Mouse (Mus musculus) embryonic facial prominence, embryonic 13.5 days (tissue): ENCODE results near the gene Thap8. TPM values are rescaled to one million over a fixed set of nuclear protein-coding genes. Genes with fewer than 3 reads are reported as not detected.

Experiments used
- ATAC-seq: fragments of 200-750 bp; cut with Nextera tagmentation; 2 replicates; pipeline ENCODE4 v1.8.0; 2017; ENCODE audit warnings: low read depth; ENCODE audit not compliant: insufficient number of reproducible peaks, insufficient read depth, low FRiP score, low TSS enrichment
- H3K27ac ChIP-seq: fragments of 300-500 bp; sonication (generic); 2 replicates; pipeline ENCODE4 v1.5.1; 2015; ENCODE audit warnings: moderate library complexity, mild to moderate bottlenecking, inconsistent platforms
- H3K27me3 ChIP-seq: fragments of 300-500 bp; sonication (generic); 2 replicates; pipeline ENCODE4 v1.6.1; 2015; ENCODE audit warnings: mild to moderate bottlenecking, inconsistent platforms
- H3K36me3 ChIP-seq: fragments of 300-500 bp; sonication (generic); 2 replicates; pipeline ENCODE4 v1.6.1; 2015; ENCODE audit warnings: mild to moderate bottlenecking, inconsistent platforms
- H3K4me1 ChIP-seq: fragments of 300-500 bp; sonication (generic); 2 replicates; pipeline ENCODE4 v1.6.1; 2015; ENCODE audit warnings: inconsistent platforms
- H3K4me2 ChIP-seq: fragments of 300-500 bp; sonication (generic); 2 replicates; pipeline ENCODE4 v1.6.1; 2015; ENCODE audit warnings: moderate library complexity, mild to moderate bottlenecking, inconsistent platforms
- H3K4me3 ChIP-seq: fragments of 300-500 bp; sonication (generic); 2 replicates; pipeline ENCODE4 v1.5.1; 2015; ENCODE audit warnings: mild to moderate bottlenecking, inconsistent platforms
- H3K9ac ChIP-seq: fragments of 300-500 bp; sonication (generic); 2 replicates; pipeline ENCODE4 v1.6.1; 2015; ENCODE audit warnings: mild to moderate bottlenecking, inconsistent platforms
- H3K9me3 ChIP-seq: fragments of 300-500 bp; sonication (generic); 2 replicates; pipeline ENCODE4 v1.6.1; 2016; ENCODE audit warnings: inconsistent platforms
- WGBS: fragments of 180-500 bp; shearing (Covaris S2); methylation state at CpG from one replicate; pipeline ENCODE4 v1.1.7; 2015; ENCODE audit warnings: mixed read lengths; 5-methylcytosine and 5-hydroxymethylcytosine counted together
- polyA plus RNA-seq: library from polyadenylated mRNA; unstranded; fragments of >200 nt; fragmentation: Nextera tagmentation; extraction: Ambion mirVana; gene quantifications from 2 replicates; pipeline ENCODE4 v1.2.1, GENCODE M21; 2015

Gene Thap8
- polyA plus RNA-seq, 1 experiment from 2014 or later: 0.15 TPM

- Histone ChIP-seq H3K27me3 (no peaks in the 10 kb centered on the region), H3K9ac (peak overlapping the region; percentile 92), H3K9me3 (no peaks in the 10 kb centered on the region), H3K4me3 (peak overlapping the region; percentile 83), H3K4me2 (peak overlapping the region; percentile 79), H3K36me3 (peaks cover 8% of the 10 kb centered on the region; the same call in 1 of the 2 replicates), H3K27ac (peak overlapping the region; percentile 91), H3K4me1 (peaks cover 15% of the 10 kb centered on the region)
- WGBS: 0% methylated on average over 20 of the region's 20 CpGs
- ATAC-seq: peak; percentile 98
Measured at GRCm38 (mm10) chr7:30322285-30322667, 42.4 kb downstream of the Thap8 start.

DNA sequence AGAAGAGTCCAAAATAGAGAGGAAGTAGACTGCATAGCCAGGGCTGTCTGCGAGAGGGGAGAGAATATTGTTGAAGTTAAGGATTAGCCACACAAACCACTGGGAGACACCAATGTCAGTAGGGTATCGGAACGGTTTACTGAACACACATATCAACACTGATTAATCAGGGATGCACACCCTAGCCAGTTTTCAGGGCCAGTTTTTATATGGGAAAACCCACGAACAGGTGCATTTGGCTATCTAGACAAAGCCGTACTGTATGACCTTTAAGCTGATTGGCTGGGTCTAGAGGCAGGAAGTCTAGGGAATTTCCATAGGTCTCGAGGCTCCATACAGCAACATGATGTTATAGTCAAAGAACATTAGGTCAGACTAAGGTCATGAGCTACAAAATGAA lies 43.0 kb downstream of the Thap8 start:
- Histone ChIP-seq H3K9ac (peak overlapping the region; percentile 92), H3K4me1 (peaks cover 15% of the 10 kb centered on the region), H3K4me2 (peak overlapping the region; percentile 79), H3K4me3 (peak overlapping the region; percentile 83), H3K27me3 (no peaks in the 10 kb centered on the region), H3K27ac (peak overlapping the region; percentile 91), H3K36me3 (peaks cover 5% of the 10 kb centered on the region; the same call in 1 of the 2 replicates), H3K9me3 (no peaks in the 10 kb centered on the region)
- no peak for ATAC-seq
- WGBS: 34% methylated on average over 6 of the region's 6 CpGs

GRCm38 (mm10) chr7:30323795-30324194 lies 43.9 kb downstream of the Thap8 start, which contains the start of gene Sdhaf1:
Gene Sdhaf1, minus strand, starts transcription at chr7:30323895.
- peak within 1 kb of the TSS; percentile 92 for H3K9ac ChIP-seq
- H3K27ac ChIP-seq: peak within 1 kb of the TSS; percentile 91

DNA sequence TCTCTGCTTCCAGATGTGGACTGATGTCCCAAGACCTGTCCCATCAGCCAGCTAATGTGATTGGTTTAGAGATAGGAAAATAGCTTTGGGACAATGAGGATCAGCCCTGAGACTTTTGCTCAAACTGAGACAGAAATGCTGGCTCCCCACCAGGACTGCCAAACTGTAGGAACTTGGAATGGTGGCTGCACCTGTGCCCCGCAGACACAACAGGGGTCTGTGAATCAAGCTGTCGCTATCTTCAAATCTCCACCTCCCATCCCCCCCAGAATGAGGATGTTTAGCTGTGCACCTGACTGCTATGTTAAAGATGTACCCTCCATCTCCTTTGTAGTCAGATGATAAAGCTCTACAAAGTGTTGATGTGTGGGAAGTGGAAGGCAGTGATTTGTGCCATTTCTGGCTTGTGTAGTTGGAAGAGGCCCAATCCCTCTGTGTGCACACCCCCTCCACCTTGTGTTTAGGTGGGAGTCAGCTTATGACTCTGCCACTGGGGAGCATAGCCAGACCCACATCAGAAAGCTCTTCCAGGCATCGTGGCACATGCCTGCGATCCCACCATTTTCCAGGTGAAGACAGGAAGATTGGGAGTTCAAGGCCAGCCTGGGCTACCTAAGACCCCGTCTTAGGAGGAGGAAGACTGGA lies 44.5 kb downstream of the Thap8 start:
- Histone ChIP-seq H3K27ac (no peak overlapping the region), H3K4me3 (no peak overlapping the region), H3K9me3 (no peaks in the 10 kb centered on the region), H3K9ac (no peak overlapping the region), H3K36me3 (no peaks in the 10 kb centered on the region), H3K4me2 (no peak overlapping the region), H3K4me1 (peaks cover 15% of the 10 kb centered on the region), H3K27me3 (no peaks in the 10 kb centered on the region; the same call in 1 of the 2 replicates)
- no peak for ATAC-seq
- 85% methylated on average over 5 of the region's 5 CpGs for WGBS

More at GRCm38 (mm10) chr7:30323795-30324194, 43.9 kb downstream of the Thap8 start, which contains the start of gene Sdhaf1:
- no peak for ATAC-seq
- H3K36me3 ChIP-seq: no peaks in the 10 kb centered on the region
- no peaks in the 10 kb centered on the region; the same call in 1 of the 2 replicates for H3K27me3 ChIP-seq
- no peaks in the 10 kb centered on the region for H3K9me3 ChIP-seq
- peak within 1 kb of the TSS; percentile 83 for H3K4me3 ChIP-seq
- peak within 1 kb of the TSS; percentile 79 for H3K4me2 ChIP-seq
- peaks cover 15% of the 10 kb centered on the region for H3K4me1 ChIP-seq
- 69% methylated on average over 3 of the region's 3 CpGs for WGBS

- Histone ChIP-seq H3K4me1 (peaks cover 15% of the 10 kb centered on the region), H3K27me3 (no peaks in the 10 kb centered on the region; the same call in 1 of the 2 replicates), H3K27ac (no peak overlapping the region), H3K4me2 (no peak overlapping the region), H3K36me3 (no peaks in the 10 kb centered on the region), H3K4me3 (no peak overlapping the region), H3K9ac (no peak overlapping the region), H3K9me3 (no peaks in the 10 kb centered on the region)
- ATAC-seq: no peak
- WGBS: 44% methylated on average over 2 of the region's 2 CpGs
Measured at GRCm38 (mm10) chr7:30325364-30325763, 45.5 kb downstream of the Thap8 start.

DNA sequence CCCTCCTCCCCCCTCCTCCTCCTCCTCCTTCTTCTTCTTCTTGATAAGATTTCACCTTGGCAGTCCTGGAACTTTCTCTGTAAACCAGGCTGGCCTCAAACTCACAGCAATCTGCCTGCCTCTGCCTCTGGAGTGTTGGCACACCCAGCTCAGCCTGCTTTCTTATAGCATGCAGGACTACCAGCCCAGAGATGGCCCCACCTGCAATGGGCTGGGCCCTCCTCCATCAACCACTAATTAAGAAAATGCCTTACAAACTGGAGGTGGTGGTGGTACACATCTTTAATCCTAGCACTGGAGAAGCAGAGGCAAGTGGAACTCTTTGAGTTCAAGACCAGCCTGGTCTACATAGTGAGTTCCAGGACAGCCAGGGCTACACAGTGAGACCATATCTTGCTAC lies 46.5 kb downstream of the Thap8 start:
- Histone ChIP-seq H3K4me2 (no peak overlapping the region), H3K4me3 (no peak overlapping the region), H3K4me1 (peaks cover 7% of the 10 kb centered on the region), H3K9ac (no peak overlapping the region), H3K9me3 (no peaks in the 10 kb centered on the region), H3K36me3 (no peaks in the 10 kb centered on the region), H3K27ac (no peak overlapping the region), H3K27me3 (no peaks in the 10 kb centered on the region; the same call in 1 of the 2 replicates)
- ATAC-seq: no peak

GRCm38 (mm10) chr7:30327140-30327539 lies 47.2 kb downstream of the Thap8 start:
- H3K9me3 ChIP-seq: no peaks in the 10 kb centered on the region

DNA sequence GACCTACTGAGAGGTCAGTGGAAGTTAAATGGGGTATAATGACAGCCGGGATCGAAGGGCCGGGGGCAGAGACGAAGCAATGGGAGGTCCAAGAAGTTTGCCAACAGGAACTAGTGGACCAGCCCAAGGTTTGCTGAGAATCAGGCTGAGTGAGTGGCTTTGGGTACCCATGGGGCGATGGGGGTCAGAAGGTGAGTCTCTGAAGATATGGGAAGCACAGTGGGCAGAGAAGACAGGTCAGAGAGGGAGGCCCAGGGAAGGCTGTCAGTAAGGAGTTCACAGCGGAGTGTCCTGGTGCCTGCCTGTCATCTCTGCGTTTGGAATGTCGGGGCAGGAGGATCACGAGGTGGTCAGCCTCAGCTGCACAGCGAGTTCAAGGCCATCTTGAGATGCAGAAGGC lies 48.5 kb downstream of the Thap8 start:
- no peak for ATAC-seq
- no peak overlapping the region for H3K4me3 ChIP-seq
- peaks cover 11% of the 10 kb centered on the region for H3K4me1 ChIP-seq
- WGBS: 56% methylated on average over 10 of the region's 10 CpGs
- H3K36me3 ChIP-seq: no peaks in the 10 kb centered on the region
- H3K27ac ChIP-seq: no peak overlapping the region
- no peaks in the 10 kb centered on the region; the same call in none of the 2 replicates for H3K27me3 ChIP-seq
- no peaks in the 10 kb centered on the region for H3K9me3 ChIP-seq
- H3K9ac ChIP-seq: no peak overlapping the region
- no peak overlapping the region for H3K4me2 ChIP-seq

More at GRCm38 (mm10) chr7:30327140-30327539, 47.2 kb downstream of the Thap8 start:
- Histone ChIP-seq H3K27me3 (no peaks in the 10 kb centered on the region; the same call in 1 of the 2 replicates), H3K4me2 (no peak overlapping the region), H3K9ac (no peak overlapping the region), H3K27ac (no peak overlapping the region), H3K4me1 (peaks cover 11% of the 10 kb centered on the region), H3K4me3 (no peak overlapping the region), H3K36me3 (no peaks in the 10 kb centered on the region)
- WGBS: 63% methylated on average over 15 of the region's 15 CpGs
- ATAC-seq: no peak

- Histone ChIP-seq H3K27ac (no peak overlapping the region), H3K4me3 (no peak overlapping the region), H3K4me2 (peak overlapping the region; percentile 37), H3K9ac (peak overlapping the region; percentile 16; the same call in 1 of the 2 replicates), H3K4me1 (peaks cover 20% of the 10 kb centered on the region), H3K36me3 (no peaks in the 10 kb centered on the region), H3K27me3 (peaks cover 26% of the 10 kb centered on the region), H3K9me3 (no peaks in the 10 kb centered on the region)
- peak; percentile 70; the same call in 1 of the 2 replicates for ATAC-seq
- 8% methylated on average over 13 of the region's 13 CpGs for WGBS
Measured at GRCm38 (mm10) chr7:30331887-30332286, 52.0 kb downstream of the Thap8 start.

DNA sequence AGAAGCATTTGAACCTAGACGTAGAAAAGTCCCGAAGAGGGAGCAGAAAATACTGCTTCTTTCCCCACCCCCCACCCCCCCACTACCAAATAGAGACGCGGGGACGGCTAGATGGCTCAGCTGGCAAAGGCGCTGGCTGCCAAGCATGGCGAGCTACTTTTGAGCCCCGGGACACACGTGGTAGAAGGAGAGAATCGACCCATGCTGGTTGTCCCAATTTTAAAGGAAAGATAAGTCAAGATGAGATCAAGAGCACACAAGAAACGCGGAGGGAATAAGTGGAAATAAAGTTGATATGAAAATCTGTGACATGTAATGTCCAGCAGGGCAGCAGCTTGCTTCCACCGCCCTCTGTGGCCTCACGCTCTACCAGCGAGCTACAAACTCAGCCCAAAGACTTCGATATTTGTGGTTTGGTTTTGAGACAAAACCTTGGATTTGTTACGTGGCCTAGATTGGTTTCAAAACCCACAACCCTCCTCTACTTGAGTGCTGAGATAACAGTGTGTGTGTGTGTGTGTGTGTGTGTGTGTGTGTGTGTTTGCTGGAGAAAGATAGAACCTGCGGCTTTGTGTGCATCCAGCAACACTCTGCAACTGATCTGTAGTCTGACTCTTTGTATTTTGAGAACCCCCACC lies 52.8 kb downstream of the Thap8 start:
- H3K9ac ChIP-seq: no peak overlapping the region
- H3K27me3 ChIP-seq: peaks cover 26% of the 10 kb centered on the region
- H3K9me3 ChIP-seq: no peaks in the 10 kb centered on the region
- WGBS: 64% methylated on average over 18 of the region's 18 CpGs
- no peak overlapping the region for H3K27ac ChIP-seq
- peaks cover 20% of the 10 kb centered on the region for H3K4me1 ChIP-seq
- H3K36me3 ChIP-seq: no peaks in the 10 kb centered on the region
- no peak for ATAC-seq
- no peak overlapping the region for H3K4me3 ChIP-seq
- H3K4me2 ChIP-seq: peak overlapping the region; percentile 37; the same call in 1 of the 2 replicates

- Histone ChIP-seq H3K9me3 (no peaks in the 10 kb centered on the region), H3K4me1 (peaks cover 20% of the 10 kb centered on the region), H3K4me3 (no peak overlapping the region), H3K27ac (peak overlapping the region; percentile 28; the same call in 1 of the 2 replicates), H3K9ac (peak overlapping the region; percentile 51; the same call in 1 of the 2 replicates), H3K27me3 (peaks cover 26% of the 10 kb centered on the region), H3K4me2 (no peak overlapping the region; the same call in 1 of the 2 replicates), H3K36me3 (no peaks in the 10 kb centered on the region)
- 0 out of 2 replicates have a peak, but pooled peaks have one; percentile 11 for ATAC-seq
- 29% methylated on average over 4 of the region's 4 CpGs for WGBS
Measured at GRCm38 (mm10) chr7:30333436-30333835, 53.5 kb downstream of the Thap8 start.
